Comparison of ENCODE assay signal across 23 mouse cellular contexts in the genomic region with DNA sequence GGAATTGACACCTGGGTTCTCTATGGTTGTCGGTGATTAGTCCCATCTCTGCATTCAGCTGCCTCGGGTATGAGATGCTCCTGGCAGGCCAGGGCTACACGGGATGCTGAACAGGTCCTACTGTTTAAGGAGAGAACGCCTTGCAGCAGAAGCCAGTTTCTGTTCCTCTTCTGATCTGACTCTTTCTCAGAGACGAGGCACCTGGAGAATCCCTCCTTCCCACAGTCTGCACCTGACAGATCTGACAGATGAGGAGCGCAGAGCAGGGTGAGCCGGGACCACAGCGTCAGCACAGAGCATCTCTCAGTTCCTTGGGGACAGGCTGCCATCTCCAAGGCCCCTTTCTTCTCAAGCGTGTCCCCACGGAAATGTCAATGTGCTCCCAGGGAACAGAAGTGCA.
A peak's percentile ranks its signal among the peaks of the same experiment; 100 is the strongest.
DNase-seq lines count a peak whose midpoint lies in the region; ATAC-seq and TF ChIP-seq lines count a peak whose summit lies in the region.
"Had no signal": no experiment of that assay in that cellular context is flagged by ENCODE, and none has a peak within 500 bp of the region (broad histone marks: within the 10 kb centered on the region; RNA-seq: fewer than 3 reads in every experiment).

No protein-coding gene starts in this region.

- WGBS in embryonic facial prominence, embryonic 15.5 days, result 68% methylated on average over 10 of the region's 10 CpGs
- 76% methylated on average over 10 of the region's 10 CpGs for WGBS in embryonic facial prominence, embryonic 10.5 days
- 65% methylated on average over 10 of the region's 10 CpGs for WGBS in heart, embryonic 10.5 days

- TF ChIP-seq POLR2A in CH12.LX (IDR thresholded peaks at IDR 0.05; ENCODE audit: low read depth, low read length), result no peak

- peak; percentile 95 for TF ChIP-seq EP300 in CH12.LX (IDR thresholded peaks at IDR 0.05; ENCODE audit: low read length)

- in situ Hi-C loops in CH12.LX (cut with MboI; ENCODE audit: low pct_ligation_motif_present, low pct_unique_long_range_greater_than_20kb, low sequenced_read_pairs), result no loop called here

- intact Hi-C loops in heart, postnatal 10 days (cut with DNase I), result no loop called here

- ATAC-seq in embryonic facial prominence, embryonic 15.5 days (ENCODE audit: insufficient number of reproducible peaks, low FRiP score, low TSS enrichment, low read depth), result 0 out of 2 replicates have a peak, but pooled peaks have one; percentile 44
- no peak for ATAC-seq in megakaryocyte, adult 5-6 weeks (ENCODE audit: poor library complexity, severe bottlenecking)
- ATAC-seq: activated CD4-positive, CD25-positive, alpha-beta regulatory T cell, adult 4 months; CD4-positive, CD25-positive, alpha-beta regulatory T cell, adult 4 months; Patski had no signal

- no peaks in the 10 kb centered on the region for H3K9me3 ChIP-seq in embryonic facial prominence, embryonic 15.5 days (replicated peaks)
- H3K9me3 ChIP-seq in embryonic facial prominence, embryonic 10.5 days, result no peaks in the 10 kb centered on the region
- no peaks in the 10 kb centered on the region for H3K9me3 ChIP-seq in heart, embryonic 10.5 days
- no peaks in the 10 kb centered on the region for H3K9me3 ChIP-seq in CH12.LX (replicated peaks; ENCODE audit: low read length)
- H3K9me3 ChIP-seq: G1E had no signal

- H3K4me3 ChIP-seq in embryonic facial prominence, embryonic 15.5 days (replicated peaks), result no peak overlapping the region
- H3K4me3 ChIP-seq in embryonic facial prominence, embryonic 10.5 days, result no peak overlapping the region
- no peak overlapping the region for H3K4me3 ChIP-seq in heart, embryonic 10.5 days
- H3K4me3 ChIP-seq in CH12.LX (replicated peaks in 1 of 3; ENCODE audit: low read depth in 2 of 3, low read length in 2 of 3, poor library complexity in 1 of 3), result no peak overlapping the region

- dilution Hi-C loops in CH12.LX (cut with MboI; ENCODE audit: extremely low pct_ligation_motif_present, extremely low pct_unique_long_range_greater_than_20kb, low sequenced_read_pairs), result no loop called here

- DNase-seq in embryonic facial prominence, embryonic 10.5 days (ENCODE audit: low spot score), result no peak
- no peak for DNase-seq in heart, embryonic 10.5 days (ENCODE audit: low spot score)
- no peak for DNase-seq in heart, postnatal 10 days
- DNase-seq in A20 (ENCODE audit: low read depth, low spot score) (peak; percentile 56), CH12.LX (ENCODE audit: extremely low read depth) (peak; percentile 58)
- DNase-seq in kidney, postnatal 4 days, result no peak
- DNase-seq: adrenal gland, adult 2 months; adrenal gland, adult 8-10 months; adrenal gland, postnatal 10 days; adrenal gland, postnatal 14 days; adrenal gland, postnatal 25 days; adrenal gland, postnatal 36 days; B cell, adult 2 months; cerebellum, adult 11 months; cerebellum, adult 11-12 months; cerebellum, adult 18-20 months; cerebellum, adult 2 months had no signal

- H3K27me3 ChIP-seq in embryonic facial prominence, embryonic 15.5 days, result no peaks in the 10 kb centered on the region
- peaks cover 15% of the 10 kb centered on the region for H3K27me3 ChIP-seq in embryonic facial prominence, embryonic 10.5 days (replicated peaks; ENCODE audit: low read depth, poor library complexity, severe bottlenecking)
- no peaks in the 10 kb centered on the region for H3K27me3 ChIP-seq in heart, embryonic 10.5 days (ENCODE audit: insufficient read depth, poor library complexity, severe bottlenecking)
- H3K27me3 ChIP-seq in CH12.LX (replicated peaks), result peaks cover 75% of the 10 kb centered on the region
- H3K27me3 ChIP-seq: Patski had no signal

- TF ChIP-seq RAD21 in CH12.LX (IDR thresholded peaks at IDR 0.05; ENCODE audit: low read depth, low read length), result no peak

- H3K4me2 ChIP-seq in embryonic facial prominence, embryonic 15.5 days (replicated peaks), result no peak overlapping the region
- no peak overlapping the region for H3K4me2 ChIP-seq in CH12.LX (ENCODE audit: insufficient read depth, low read depth, poor library complexity, severe bottlenecking)

- H3K27ac ChIP-seq in embryonic facial prominence, embryonic 15.5 days (replicated peaks), result no peak overlapping the region
- H3K27ac ChIP-seq in embryonic facial prominence, embryonic 10.5 days (replicated peaks), result no peak overlapping the region
- H3K27ac ChIP-seq in heart, embryonic 10.5 days, result peak overlapping the region; percentile 18; the same call in 1 of the 2 replicates
- no peak overlapping the region for H3K27ac ChIP-seq in CH12.LX (ENCODE audit: insufficient read depth, low read depth)

- no peaks in the 10 kb centered on the region for H3K36me3 ChIP-seq in embryonic facial prominence, embryonic 15.5 days
- H3K36me3 ChIP-seq in embryonic facial prominence, embryonic 10.5 days (replicated peaks), result no peaks in the 10 kb centered on the region
- no peaks in the 10 kb centered on the region for H3K36me3 ChIP-seq in heart, embryonic 10.5 days
- H3K36me3 ChIP-seq in CH12.LX (replicated peaks in 1 of 2; ENCODE audit: control insufficient read depth in 1 of 2, insufficient read depth in 1 of 2, low read length in 1 of 2), result no peaks in the 10 kb centered on the region

- no peak for TF ChIP-seq CTCF in CH12.LX (conservative IDR thresholded peaks at IDR 0.05 in 1 of 2, IDR thresholded peaks at IDR 0.05 in 1 of 2; ENCODE audit: low read depth in 2 of 2, low read length in 2 of 2)

- no peaks in the 10 kb centered on the region for H3K4me1 ChIP-seq in embryonic facial prominence, embryonic 15.5 days
- H3K4me1 ChIP-seq in embryonic facial prominence, embryonic 10.5 days, result peaks cover 19% of the 10 kb centered on the region
- peaks cover 29% of the 10 kb centered on the region for H3K4me1 ChIP-seq in heart, embryonic 10.5 days
- H3K4me1 ChIP-seq in CH12.LX (ENCODE audit: control insufficient read depth in 1 of 2, insufficient read depth in 2 of 2), result peaks cover 5 to 15% of the 10 kb centered on the region in 2 experiments; a peak in 3 of 4 replicates

- H3K79me2 ChIP-seq in CH12.LX (replicated peaks; ENCODE audit: control insufficient read depth, extremely low read depth, insufficient read depth, poor library complexity, severe bottlenecking), result no peaks in the 10 kb centered on the region

- H3K9ac ChIP-seq in embryonic facial prominence, embryonic 15.5 days, result no peak overlapping the region
- H3K9ac ChIP-seq in CH12.LX (ENCODE audit: insufficient read depth, low read depth), result no peak overlapping the region

TF ChIP-seq in CH12.LX, 34 proteins besides CTCF, POLR2A, EP300 and RAD21:
- TF ChIP-seq MEF2A (IDR thresholded peaks at IDR 0.05; ENCODE audit: borderline replicate concordance, low read depth, low read length) (no peak), TBP (conservative IDR thresholded peaks at IDR 0.05; ENCODE audit: low read depth, low read length) (0 out of 2 replicates have a peak, but pooled peaks have one; percentile 16), ELF1 (IDR thresholded peaks at IDR 0.05; ENCODE audit: low read depth, low read length) (no peak), MAFK (IDR thresholded peaks at IDR 0.05; ENCODE audit: insufficient replicate concordance, low read length) (no peak), MYC (IDR thresholded peaks at IDR 0.05; ENCODE audit: low read depth, low read length) (no peak), E2F4 (IDR thresholded peaks at IDR 0.05; ENCODE audit: insufficient replicate concordance, low read depth, low read length) (no peak), SIN3A (IDR thresholded peaks at IDR 0.05; ENCODE audit: low read length) (no peak), ZMIZ1 (IDR thresholded peaks at IDR 0.05; ENCODE audit: low read depth, low read length) (no peak), ETS1 (conservative IDR thresholded peaks at IDR 0.05; ENCODE audit: low read depth, low read length) (no peak), NRF1 (IDR thresholded peaks at IDR 0.05; ENCODE audit: low read depth, low read length) (no peak), JUN (IDR thresholded peaks at IDR 0.05; ENCODE audit: insufficient read depth, low read depth, low read length) (peak; percentile 57; the same call in 1 of the 2 replicates), UBTF (IDR thresholded peaks at IDR 0.05; ENCODE audit: low read depth, low read length) (no peak), KAT2A (IDR thresholded peaks at IDR 0.05; ENCODE audit: insufficient replicate concordance, low read length) (no peak), USF2 (conservative IDR thresholded peaks at IDR 0.05; ENCODE audit: low read depth, low read length) (no peak), ZKSCAN1 (IDR thresholded peaks at IDR 0.05; ENCODE audit: borderline replicate concordance, low read depth, low read length) (no peak), MAX (IDR thresholded peaks at IDR 0.05; ENCODE audit: low read length) (no peak), POLR2AphosphoS2 (IDR thresholded peaks at IDR 0.05; ENCODE audit: low read depth, low read length) (no peak), MAZ (IDR thresholded peaks at IDR 0.05; ENCODE audit: low read depth, low read length) (no peak), MXI1 (IDR thresholded peaks at IDR 0.05; ENCODE audit: low read depth, low read length) (no peak), CHD1 (IDR thresholded peaks at IDR 0.05; ENCODE audit: low read depth, low read length) (no peak), HCFC1 (IDR thresholded peaks at IDR 0.05; ENCODE audit: low read depth, low read length) (no peak), IRF4 (IDR thresholded peaks at IDR 0.05; ENCODE audit: low read depth, low read length) (peak; percentile 96), CHD2 (IDR thresholded peaks at IDR 0.05; ENCODE audit: low read length) (no peak), ZNF384 (IDR thresholded peaks at IDR 0.05; ENCODE audit: low read depth, low read length) (no peak), USF1 (IDR thresholded peaks at IDR 0.05; ENCODE audit: low read depth, low read length) (no peak), TCF12 (IDR thresholded peaks at IDR 0.05; ENCODE audit: low read depth, low read length) (0 out of 2 replicates have a peak, but pooled peaks have one; percentile 64), RCOR1 (conservative IDR thresholded peaks at IDR 0.05; ENCODE audit: low read depth, low read length) (peak; percentile 41; the same call in 1 of the 2 replicates), GABPA (IDR thresholded peaks at IDR 0.05; ENCODE audit: insufficient replicate concordance, low read depth, low read length) (no peak), PAX5 (IDR thresholded peaks at IDR 0.05; ENCODE audit: low read length) (no peak), NELFE (IDR thresholded peaks at IDR 0.05; ENCODE audit: low read depth, low read length) (no peak), SMC3 (IDR thresholded peaks at IDR 0.05; ENCODE audit: low read depth, low read length) (no peak), ZC3H11A (IDR thresholded peaks at IDR 0.05; ENCODE audit: low read depth, low read length) (no peak), BHLHE40 (IDR thresholded peaks at IDR 0.05; ENCODE audit: low read depth, low read length) (peak; percentile 53), JUND (conservative IDR thresholded peaks at IDR 0.05; ENCODE audit: low read depth, low read length) (peak; percentile 76)

Comparison
In these comparisons a context has a peak if more than half of its experiments do, and no peak if none do; other contexts are left out.
1. DNase-seq: peak in A20 (single experiment) and CH12.LX (single experiment); none in embryonic facial prominence, embryonic 10.5 days (single experiment), heart, embryonic 10.5 days (single experiment), heart, postnatal 10 days (0 of 2) and kidney, postnatal 4 days (0 of 2).